Mouse (Mus musculus): ENCODE measurements around the gene Zdhhc19. TPM values are rescaled to one million over a fixed set of nuclear protein-coding genes. Genes with fewer than 3 reads are reported as not detected.

The Zdhhc19 gene
- not detected in 2 replicates for total RNA-seq (2023)

DNA sequence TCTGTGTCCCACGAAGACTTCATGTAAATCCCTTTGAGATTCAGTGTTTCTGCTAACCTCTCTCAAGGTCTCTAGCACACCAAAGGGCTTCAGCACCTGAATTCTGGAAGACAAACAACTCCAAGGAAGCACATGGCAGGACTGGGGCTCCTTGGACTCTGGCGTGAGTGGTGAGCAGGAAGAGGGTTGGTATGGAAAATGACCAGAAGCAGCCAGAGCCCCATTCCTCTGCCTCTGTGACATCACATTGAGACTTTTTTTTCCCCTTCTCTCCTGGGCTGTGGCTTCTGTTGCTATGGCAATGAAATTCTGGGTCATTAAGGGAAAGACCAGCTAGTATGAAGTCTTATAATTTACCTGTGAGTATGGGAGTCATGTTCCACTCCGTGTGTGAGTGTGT lies at the start of gene Zdhhc19:
Gene Zdhhc19 (plus strand): TSS at position 301 of the 400 bp plus-strand sequence.

GRCm38 (mm10) chr16:32487234-32488111 lies 8.6 kb upstream of the Zdhhc19 start, which contains the start of gene Slc51a:
Gene Slc51a, minus strand, starts transcription at chr16:32487879.

DNA sequence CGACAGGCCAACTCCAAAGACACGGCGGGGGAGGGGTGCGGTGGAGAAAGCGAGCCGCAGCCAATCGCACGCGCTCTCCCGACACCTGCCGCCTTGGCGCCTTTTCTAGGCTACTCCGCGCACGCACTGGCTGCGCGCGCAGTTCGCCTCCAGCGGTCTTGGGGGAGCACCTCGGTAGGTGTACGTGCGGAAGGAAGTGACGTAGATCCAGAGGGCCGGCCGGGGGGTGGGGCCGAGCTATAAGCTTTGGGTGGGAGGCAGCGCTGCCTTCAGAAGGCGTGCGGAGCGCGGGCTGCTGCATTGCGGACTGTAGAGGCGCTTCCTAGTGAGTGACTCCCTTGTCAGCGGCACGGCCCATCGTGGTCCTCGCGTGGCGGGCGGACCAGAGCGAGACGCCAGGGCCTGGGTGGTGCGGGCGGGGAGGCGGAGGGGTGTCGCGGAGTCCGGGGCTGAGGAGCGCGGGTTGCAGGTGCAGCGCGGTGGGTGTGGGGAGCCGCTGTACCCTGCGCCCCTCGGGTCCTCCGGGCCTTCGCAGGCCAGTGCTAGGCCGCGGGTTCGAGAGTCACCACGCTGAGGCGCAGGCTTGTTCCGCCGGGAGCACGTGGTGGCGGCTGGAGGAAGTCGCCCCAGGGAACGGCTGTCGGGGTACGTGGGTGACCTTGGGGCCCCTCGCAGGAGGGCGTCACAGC lies 112.8 kb downstream of the Zdhhc19 start, which contains the start of gene Tfrc:
Gene Tfrc (plus strand): TSS at position 209 of the 689 bp plus-strand sequence.

Other genes with a start within 250 kb of the Zdhhc19 start
- 6.2 and 7.2 TPM in 2 replicates for gene Fbxo45, start 249.1 kb upstream of the Zdhhc19 start, total RNA-seq (2023)
- gene Wdr53, start 249.0 kb upstream of the Zdhhc19 start, total RNA-seq (2023), result 7.9 and 8.3 TPM in 2 replicates
- 0.66 and 1.2 TPM in 2 replicates for gene Smco1, start 224.8 kb upstream of the Zdhhc19 start, total RNA-seq (2023)
- gene Rnf168, start 218.8 kb upstream of the Zdhhc19 start, total RNA-seq (2023), result 15.1 and 26.6 TPM in 2 replicates
- gene Ubxn7, start 164.0 kb upstream of the Zdhhc19 start, total RNA-seq (2023), result 56.3 and 65.4 TPM in 2 replicates
- gene Tm4sf19, start 95.8 kb upstream of the Zdhhc19 start, total RNA-seq (2023), result not detected in 2 replicates
- 17.9 and 19.8 TPM in 2 replicates for gene Tctex1d2, start 76.6 kb upstream of the Zdhhc19 start, total RNA-seq (2023)
- 122 and 151 TPM in 2 replicates for gene Pcyt1a, start 65.3 kb upstream of the Zdhhc19 start, total RNA-seq (2023)
- gene Slc51a, start 8.4 kb upstream of the Zdhhc19 start, total RNA-seq (2023), result not detected in 2 replicates
- gene Tfrc, start 112.7 kb downstream of the Zdhhc19 start, total RNA-seq (2023), result 25.6 and 28.7 TPM in 2 replicates
- gene Tnk2, start 147.6 kb downstream of the Zdhhc19 start, total RNA-seq (2023), result 22.0 and 34.0 TPM in 2 replicates
- not detected in 2 replicates for gene Muc4, start 239.6 kb downstream of the Zdhhc19 start, total RNA-seq (2023)